Mouse (Mus musculus) activated CD4-positive, CD25-positive, alpha-beta regulatory T cell (primary cell): ENCODE data around the gene Mrap. TPM values are rescaled to one million over a fixed set of nuclear protein-coding genes. Genes with fewer than 3 reads are reported as not detected.

Experiments
- polyA plus RNA-seq, 2 experiments: library from polyadenylated mRNA; unstranded; fragments of 100-300 nt; shearing (Covaris generic); gene quantifications; one replicate each; pipeline ENCODE4 v1.2.1; 2017

Gene Mrap
- 1 to 10 TPM in 1 of 2 experiments, not detected in 1; 3.1 TPM for polyA plus RNA-seq

GRCm38 (mm10) chr16:90738092-90738956, at the start of gene Mrap:
Gene Mrap (plus strand): TSS chr16:90738207.

GRCm38 (mm10) chr16:90727233-90728115, 10.5 kb upstream of the Mrap start, which contains the start of gene Mis18a:
Gene Mis18a (minus strand): TSS chr16:90727404.

Other genes starting within 250 kb of the Mrap start
- 10 to 100 TPM; 47.9 to 74.8 TPM for gene Mis18a, start 10.8 kb upstream of the Mrap start, polyA plus RNA-seq
- gene Urb1, start 72.2 kb downstream of the Mrap start, polyA plus RNA-seq, result 1 to 10 TPM; 8.3 to 9.4 TPM
- gene Eva1c, start 88.5 kb downstream of the Mrap start, polyA plus RNA-seq, result under 1 TPM in 1 of 2 experiments, not detected in 1; 0.55 TPM
- gene Cfap298, start 196.9 kb downstream of the Mrap start, polyA plus RNA-seq, result 10 to 100 TPM; 45.8 to 50.4 TPM